ENCODE assay signal across 17 mouse cellular contexts in genomic region chr6:5048025-5048424, GRCm38 (mm10).
"Had no signal": no experiment of that assay in that cellular context is flagged by ENCODE, and none has a peak within 500 bp of the region (broad histone marks: within the 10 kb centered on the region; RNA-seq: fewer than 3 reads in every experiment).

No protein-coding gene starts in this region.

- H3K9ac ChIP-seq: liver, embryonic 13.5 days; liver, embryonic 15.5 days; liver, postnatal 0 days; lung, embryonic 15.5 days; midbrain, embryonic 13.5 days; midbrain, embryonic 15.5 days; neural tube, embryonic 12.5 days; stomach, embryonic 15.5 days had no signal

- ATAC-seq: liver, postnatal 0 days; midbrain, embryonic 13.5 days; midbrain, embryonic 15.5 days had no signal

- DNase-seq: liver; liver, embryonic 13.5 days; liver, postnatal 0 days; right cerebral cortex, postnatal 14 days; thymus, adult 2 months; thymus, postnatal 25 days; thymus, postnatal 4 days had no signal

- H3K27ac ChIP-seq: liver, embryonic 13.5 days; liver, embryonic 15.5 days; lung, embryonic 15.5 days; macrophage; midbrain, embryonic 13.5 days; midbrain, embryonic 15.5 days; neural tube, embryonic 12.5 days; stomach, embryonic 15.5 days; stomach, postnatal 0 days had no signal

- H3K4me3 ChIP-seq: liver, embryonic 13.5 days; liver, embryonic 15.5 days; lung, embryonic 15.5 days; megakaryocyte, embryonic 14.5 days; midbrain, embryonic 13.5 days; midbrain, embryonic 15.5 days; neural tube, embryonic 12.5 days; stomach, embryonic 15.5 days had no signal

- H3K27me3 ChIP-seq: liver, embryonic 13.5 days; liver, embryonic 15.5 days; lung, embryonic 15.5 days; megakaryocyte, embryonic 14.5 days; midbrain, embryonic 13.5 days; midbrain, embryonic 15.5 days; neural tube, embryonic 12.5 days; stomach, embryonic 15.5 days had no signal

- H3K4me1 ChIP-seq: liver, embryonic 13.5 days; liver, embryonic 15.5 days; lung, embryonic 15.5 days; midbrain, embryonic 13.5 days; midbrain, embryonic 15.5 days; neural tube, embryonic 12.5 days; stomach, embryonic 15.5 days had no signal

- H3K4me2 ChIP-seq: liver, embryonic 11.5 days; liver, embryonic 13.5 days; liver, embryonic 15.5 days; lung, embryonic 15.5 days; midbrain, embryonic 13.5 days; midbrain, embryonic 15.5 days; neural tube, embryonic 12.5 days; stomach, embryonic 15.5 days had no signal

- H3K36me3 ChIP-seq: liver, embryonic 13.5 days; liver, embryonic 15.5 days; lung, embryonic 15.5 days; midbrain, embryonic 13.5 days; midbrain, embryonic 15.5 days; neural tube, embryonic 12.5 days; stomach, embryonic 15.5 days had no signal

- H3K9me3 ChIP-seq: liver, embryonic 13.5 days; liver, embryonic 15.5 days; lung, embryonic 15.5 days; megakaryocyte, embryonic 14.5 days; midbrain, embryonic 13.5 days; midbrain, embryonic 15.5 days; neural tube, embryonic 12.5 days; stomach, embryonic 15.5 days had no signal
